Mouse (Mus musculus) ES-Bruce4 (cell line): Measurements from ENCODE around the gene Carhsp1.

ENCODE experiments used
- CTCF ChIP-seq: IDR thresholded peaks from one replicate; pipeline ENCODE4 v1.8.1; 2011; ENCODE audit warnings: low read depth, low read length
- POLR2A ChIP-seq: IDR thresholded peaks from one replicate; pipeline ENCODE4 v1.8.1; 2011; ENCODE audit warnings: low read length; ENCODE audit not compliant: insufficient read depth

GRCm38 (mm10) chr16:8699556-8699955 is 27.6 kb upstream of the Carhsp1 start:
- TF ChIP-seq POLR2A, result no peak
- no peak for TF ChIP-seq CTCF
